Mouse (Mus musculus) midbrain, embryonic 16.5 days (tissue): Measurements from ENCODE around the gene Epyc. TPM values are rescaled to one million over a fixed set of nuclear protein-coding genes. Genes with fewer than 3 reads are reported as not detected.
"Not testable (repeated sequence)": the region's sequence is repeated elsewhere in the genome, so short reads cannot be mapped to it uniquely, and the experiment has no call there.

Experiments used
- ATAC-seq: fragments of 200-750 bp; cut with Nextera tagmentation; 2 replicates; pipeline ENCODE4 v1.8.0; 2017; ENCODE audit warnings: moderate TSS enrichment
- H3K27ac ChIP-seq: fragments of 300-500 bp; sonication (generic); 2 replicates; pipeline ENCODE4 v1.5.1; 2014; ENCODE audit warnings: mild to moderate bottlenecking, low read length, mixed read lengths
- H3K27me3 ChIP-seq: fragments of 300-500 bp; sonication (generic); 2 replicates; pipeline ENCODE4 v1.6.1; 2014; ENCODE audit warnings: low read depth, low read length, mixed read lengths; ENCODE audit not compliant: control insufficient read depth, insufficient read depth
- H3K36me3 ChIP-seq: fragments of 300-500 bp; sonication (generic); 2 replicates; pipeline ENCODE4 v1.6.1; 2014; ENCODE audit warnings: mild to moderate bottlenecking, low read length, moderate library complexity, mixed read lengths; ENCODE audit not compliant: control insufficient read depth, insufficient read depth
- H3K4me1 ChIP-seq: fragments of 300-500 bp; sonication (generic); 2 replicates; pipeline ENCODE4 v1.6.1; 2014; ENCODE audit warnings: mild to moderate bottlenecking, low read length, mixed read lengths; ENCODE audit not compliant: control insufficient read depth, insufficient read depth
- H3K4me2 ChIP-seq: fragments of 300-500 bp; sonication (generic); 2 replicates; pipeline ENCODE4 v1.6.1; 2014; ENCODE audit warnings: mild to moderate bottlenecking, low read length, mixed read lengths
- H3K4me3 ChIP-seq: fragments of 300-500 bp; sonication (generic); 2 replicates; pipeline ENCODE4 v1.5.1; 2014; ENCODE audit warnings: low read depth, mild to moderate bottlenecking, low read length, moderate library complexity, mixed read lengths
- H3K9ac ChIP-seq: fragments of 300-500 bp; sonication (generic); 2 replicates; pipeline ENCODE4 v1.6.1; 2014; ENCODE audit warnings: low read depth, low read length, mixed read lengths
- H3K9me3 ChIP-seq: fragments of 300-500 bp; sonication (generic); replicated peaks from 2 replicates; pipeline ENCODE4 v1.6.1; 2014; ENCODE audit warnings: mild to moderate bottlenecking, low read length, mixed read lengths; ENCODE audit not compliant: control insufficient read depth, poor library complexity, severe bottlenecking
- WGBS: fragments of 180-500 bp; shearing (Covaris S2); extraction: QIAGEN DNeasy Blood & Tissue Kit; methylation state at CpG from one replicate; pipeline ENCODE4 v1.1.7; 2014; 5-methylcytosine and 5-hydroxymethylcytosine counted together
- polyA plus RNA-seq: library from polyadenylated mRNA; unstranded; fragments of >200 nt; fragmentation: Nextera tagmentation; extraction: Ambion mirVana; gene quantifications from 2 replicates; pipeline ENCODE4 v1.2.1, GENCODE M21; 2015

Gene Epyc
- polyA plus RNA-seq, 1 experiment from 2014 or later = 0.57 TPM

DNA sequence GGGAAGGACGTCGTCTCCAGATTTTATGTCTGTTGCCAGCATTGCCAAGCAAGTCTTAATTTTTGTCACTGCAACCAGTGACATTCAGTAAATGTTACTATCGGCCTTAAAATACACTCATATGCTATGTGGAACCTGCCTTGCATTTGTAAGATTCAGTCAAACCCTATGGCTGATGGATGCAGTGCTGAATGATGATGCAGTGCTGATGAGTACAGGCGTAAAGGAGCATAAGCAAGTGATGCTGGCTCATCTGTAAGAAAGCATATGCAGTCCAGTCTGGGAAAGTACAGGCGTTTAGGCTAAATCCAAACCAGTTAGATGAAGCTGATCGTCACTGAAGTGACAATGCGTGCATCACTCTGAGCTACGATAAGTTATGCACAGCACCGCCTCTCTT lies 78.8 kb downstream of the Epyc start:
- Histone ChIP-seq H3K4me2 (no peak overlapping the region), H3K4me3 (no peak overlapping the region), H3K9ac (no peak overlapping the region), H3K27me3 (no peaks in the 10 kb centered on the region), H3K36me3 (no peaks in the 10 kb centered on the region), H3K27ac (no peak overlapping the region), H3K4me1 (no peaks in the 10 kb centered on the region), H3K9me3 (no peaks in the 10 kb centered on the region)
- WGBS = 96% methylated on average over 9 of the region's 9 CpGs
- no peak for ATAC-seq

DNA sequence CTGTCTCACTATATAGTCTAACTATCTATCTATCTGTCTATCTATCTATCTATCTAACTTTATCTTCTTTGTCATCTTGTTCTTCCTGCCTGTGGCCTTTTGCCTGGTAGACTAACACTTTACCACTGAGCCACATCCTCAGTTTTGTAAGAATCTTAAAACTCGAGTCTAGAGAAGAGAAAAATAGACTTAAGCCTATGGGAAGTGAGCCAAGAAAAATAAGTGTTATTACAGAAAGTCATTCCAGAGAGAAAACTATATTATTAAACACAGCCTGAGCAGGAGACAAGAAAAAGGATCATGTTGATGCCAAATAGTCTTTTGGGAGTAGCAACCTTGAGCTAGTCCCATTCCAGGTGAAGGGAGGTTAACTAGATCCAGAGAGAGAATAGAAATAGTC lies 82.1 kb downstream of the Epyc start:
- no peak for ATAC-seq
- Histone ChIP-seq H3K4me1 (no peaks in the 10 kb centered on the region), H3K9me3 (no peaks in the 10 kb centered on the region), H3K4me2 (no peak overlapping the region), H3K4me3 (no peak overlapping the region), H3K27me3 (no peaks in the 10 kb centered on the region), H3K9ac (no peak overlapping the region), H3K27ac (no peak overlapping the region), H3K36me3 (no peaks in the 10 kb centered on the region)
- 53% methylated on average over 1 of the region's 1 CpGs for WGBS

DNA sequence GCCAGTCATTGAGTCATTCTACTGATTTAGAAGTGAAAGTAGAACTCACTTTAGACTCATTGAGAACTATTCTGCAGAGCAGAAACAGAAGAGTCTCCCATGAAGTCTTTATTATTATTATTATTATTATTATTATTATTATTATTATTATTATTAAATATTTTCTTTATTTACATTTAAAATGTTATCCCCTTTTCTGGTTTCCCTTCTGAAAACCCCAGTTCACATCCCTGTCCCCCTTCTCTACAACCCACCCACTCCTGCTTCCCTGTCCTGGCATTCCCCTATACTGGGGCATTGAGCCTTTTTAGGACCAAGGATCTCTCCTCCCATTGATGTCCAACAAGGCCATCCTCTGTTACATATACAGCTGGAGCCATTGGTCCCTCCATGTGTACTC lies 82.8 kb downstream of the Epyc start, which contains the start of gene C030005K15Rik:
TSS of gene C030005K15Rik (minus strand) at position 101 of the 400 bp plus-strand sequence.
- not testable (repeated sequence) for H3K4me2 ChIP-seq, H3K4me1 ChIP-seq, H3K9ac ChIP-seq, H3K4me3 ChIP-seq, H3K27me3 ChIP-seq, H3K36me3 ChIP-seq, H3K27ac ChIP-seq, ATAC-seq, H3K9me3 ChIP-seq

Other genes starting within 250 kb of the Epyc start
- 45.0 and 51.1 TPM in 2 replicates for gene Dcn, start 164.5 kb upstream of the Epyc start, polyA plus RNA-seq
- 11.3 and 12.9 TPM in 2 replicates for gene Lum, start 78.9 kb upstream of the Epyc start, polyA plus RNA-seq
- not detected in 2 replicates for gene Kera, start 37.2 kb upstream of the Epyc start, polyA plus RNA-seq
- not detected in 2 replicates for gene Ccer1, start 49.0 kb downstream of the Epyc start, polyA plus RNA-seq
- gene C030005K15Rik, start 82.7 kb downstream of the Epyc start, polyA plus RNA-seq = not detected in 2 replicates